Mouse (Mus musculus): ENCODE results near the gene Synrg. TPM values are rescaled to one million over a fixed set of nuclear protein-coding genes. Genes with fewer than 3 reads are reported as not detected.

Synrg gene
- polyA plus RNA-seq, 1 experiment from 2014 or later: 11.0 TPM

Other genes starting within 250 kb of the Synrg start
- gene Wfdc21, start 217.5 kb upstream of the Synrg start, polyA plus RNA-seq (2015; fragmentation: Nextera tagmentation; extraction: Ambion mirVana): 1.3 and 1.4 TPM in 2 replicates
- gene Heatr6, start 210.7 kb upstream of the Synrg start, polyA plus RNA-seq (2015; fragmentation: Nextera tagmentation; extraction: Ambion mirVana): 22.0 and 25.7 TPM in 2 replicates
- gene Hnf1b, start 114.4 kb upstream of the Synrg start, polyA plus RNA-seq (2015; fragmentation: Nextera tagmentation; extraction: Ambion mirVana): 0.08 TPM in 1 of 2 replicates, not detected in the other
- gene Ddx52, start 22.4 kb upstream of the Synrg start, polyA plus RNA-seq (2015; fragmentation: Nextera tagmentation; extraction: Ambion mirVana): 29.4 and 32.5 TPM in 2 replicates
- 22.9 and 28.1 TPM in 2 replicates for gene Dusp14, start 104.8 kb downstream of the Synrg start, polyA plus RNA-seq (2015; fragmentation: Nextera tagmentation; extraction: Ambion mirVana)
- gene Tada2a, start 165.2 kb downstream of the Synrg start, polyA plus RNA-seq (2015; fragmentation: Nextera tagmentation; extraction: Ambion mirVana): 30.0 and 32.8 TPM in 2 replicates
- 12.4 and 13.0 TPM in 2 replicates for gene Acaca, start 165.2 kb downstream of the Synrg start, polyA plus RNA-seq (2015; fragmentation: Nextera tagmentation; extraction: Ambion mirVana)
- gene Gm11437, start 203.0 kb downstream of the Synrg start, polyA plus RNA-seq (2015; fragmentation: Nextera tagmentation; extraction: Ambion mirVana): not detected in 2 replicates